13 mouse cellular contexts compared by ENCODE assay signal in genomic region chr8:125616935-125617334, GRCm38 (mm10). TPM values are rescaled to one million over a fixed set of nuclear protein-coding genes. Genes with fewer than 3 reads are reported as not detected.
"Had no signal": no experiment of that assay in that cellular context is flagged by ENCODE, and none has a peak within 500 bp of the region (broad histone marks: within the 10 kb centered on the region; RNA-seq: fewer than 3 reads in every experiment).

No protein-coding gene starts in this region.

- H3K4me3 ChIP-seq: layer of hippocampus, adult 2 months; limb, embryonic 15.5 days; liver, embryonic 12.5 days; midbrain, embryonic 13.5 days; myocyte; neural tube, embryonic 15.5 days had no signal

- H3K27ac ChIP-seq: layer of hippocampus, adult 2 months; limb, embryonic 15.5 days; liver, embryonic 12.5 days; midbrain, embryonic 13.5 days; neural tube, embryonic 15.5 days had no signal

- H3K27me3 ChIP-seq: limb, embryonic 15.5 days; midbrain, embryonic 13.5 days; neural tube, embryonic 15.5 days had no signal

- DNase-seq: kidney, postnatal 10 days; kidney, postnatal 4 days; left cerebral cortex, postnatal 4 days; lung, embryonic 14.5 days; right cerebral cortex, adult 18-20 months; right cerebral cortex, postnatal 25 days; thymus, postnatal 36 days had no signal

- ATAC-seq: liver, embryonic 12.5 days; midbrain, embryonic 13.5 days had no signal

- H3K9me3 ChIP-seq: limb, embryonic 15.5 days; liver, embryonic 12.5 days; midbrain, embryonic 13.5 days; neural tube, embryonic 15.5 days had no signal

- H3K36me3 ChIP-seq: limb, embryonic 15.5 days; liver, embryonic 12.5 days; midbrain, embryonic 13.5 days; neural tube, embryonic 15.5 days had no signal

- H3K4me2 ChIP-seq: limb, embryonic 15.5 days; liver, embryonic 12.5 days; lung, embryonic 14.5 days; midbrain, embryonic 13.5 days; neural tube, embryonic 15.5 days had no signal

- H3K9ac ChIP-seq: limb, embryonic 15.5 days; liver, embryonic 12.5 days; lung, embryonic 14.5 days; midbrain, embryonic 13.5 days; neural tube, embryonic 15.5 days had no signal

RNA-seq across cellular contexts. Expression of gene Map10, which starts 52.7 kb away (rescaled TPM):
- polyA plus RNA-seq: myocyte had no signal
